Mouse (Mus musculus): ENCODE data around the gene Hipk2. TPM values are rescaled to one million over a fixed set of nuclear protein-coding genes. Genes with fewer than 3 reads are reported as not detected.

The Hipk2 gene
- total RNA-seq, 2 experiments from 2014 or later: 69.0 to 78.5 TPM

GRCm38 (mm10) chr6:38789221-38789810 lies 86.6 kb downstream of the Hipk2 start:
- no peak for DNase-seq

DNA sequence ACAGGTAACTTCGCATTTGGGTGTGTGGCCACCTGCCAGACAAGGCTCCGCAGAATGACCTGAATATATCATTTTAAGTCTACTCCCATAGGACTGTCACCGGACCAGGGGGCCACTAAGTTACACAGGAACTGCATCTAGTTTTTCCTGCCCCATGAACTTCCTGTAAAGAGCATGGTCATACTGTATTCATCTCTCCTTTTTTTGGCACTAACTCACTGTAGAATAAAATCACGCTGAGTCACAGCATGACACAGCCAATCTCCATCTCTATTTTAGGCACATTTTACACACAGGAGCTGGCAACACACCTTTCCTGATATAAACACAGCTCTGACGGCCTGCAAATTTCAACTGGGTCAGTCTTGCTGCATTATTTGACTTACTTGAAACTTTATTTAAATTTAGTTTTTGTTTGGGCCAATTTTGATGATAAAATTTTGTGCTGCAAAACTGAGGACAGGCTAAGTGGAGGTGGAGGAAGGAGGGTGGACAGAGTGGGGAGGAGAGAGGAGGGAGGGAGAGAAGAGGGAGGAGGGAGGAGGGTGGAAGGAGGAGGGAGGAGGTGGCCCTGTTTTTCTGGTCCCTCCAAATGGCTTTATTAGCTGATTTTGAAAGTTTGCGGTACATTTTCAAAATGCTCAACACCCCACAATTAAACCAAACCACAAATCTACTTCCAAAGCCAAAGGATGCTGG lies 88.0 kb downstream of the Hipk2 start:
- no peak for DNase-seq

DNA sequence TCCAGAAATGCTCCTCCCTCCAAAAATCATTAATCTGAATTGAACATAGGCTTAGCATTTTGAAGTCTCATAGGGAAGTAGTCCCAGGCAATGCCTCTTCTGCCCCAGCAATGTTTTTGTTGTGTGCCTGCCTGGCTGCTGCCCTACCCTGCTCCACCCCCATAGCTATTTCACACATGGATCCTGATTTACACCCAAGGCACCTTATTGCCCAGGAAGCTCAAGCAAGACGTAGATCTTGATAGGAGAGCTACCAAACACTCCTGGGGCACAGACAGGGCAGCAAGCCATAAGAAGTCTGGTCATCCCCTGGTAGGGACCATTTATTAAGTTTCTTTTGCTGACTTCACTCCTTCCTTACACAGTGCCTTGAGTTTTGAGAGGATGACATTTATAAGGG lies 88.8 kb downstream of the Hipk2 start:
- DNase-seq: no peak

- no peak for DNase-seq
Measured at GRCm38 (mm10) chr6:38785747-38786146, 90.2 kb downstream of the Hipk2 start.

GRCm38 (mm10) chr6:38779411-38779810 lies 96.6 kb downstream of the Hipk2 start:
- no peak for DNase-seq

GRCm38 (mm10) chr6:38778887-38779286 lies 97.1 kb downstream of the Hipk2 start:
- no peak for DNase-seq

DNA sequence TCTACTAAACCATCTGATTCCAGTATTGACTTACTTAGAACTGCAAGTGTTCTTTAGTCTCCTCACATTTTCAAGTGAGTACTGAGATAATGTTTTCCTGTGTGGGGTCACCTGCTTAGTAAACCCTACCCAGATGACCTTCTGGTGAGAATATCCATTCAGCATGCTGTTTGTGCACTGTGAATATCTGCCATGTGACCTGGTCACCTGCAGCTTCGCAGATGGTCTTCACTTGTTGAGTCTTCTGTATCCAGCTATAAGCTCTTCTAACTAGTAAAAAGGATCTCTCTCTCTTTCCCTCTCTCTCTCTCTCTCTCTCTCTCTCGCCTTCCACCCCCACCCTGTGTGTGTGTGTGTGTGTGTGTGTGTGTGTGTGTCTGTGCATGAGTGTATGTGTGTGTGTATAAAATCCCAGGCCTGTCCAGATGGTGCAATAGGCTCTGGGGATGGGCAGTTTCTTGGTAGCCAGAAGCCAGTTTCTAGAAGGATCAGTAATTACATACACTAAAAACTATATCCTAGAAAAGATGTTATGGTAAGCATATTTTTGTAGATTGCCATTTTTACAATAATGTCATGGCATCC lies 99.9 kb downstream of the Hipk2 start:
- DNase-seq: no peak

DNA sequence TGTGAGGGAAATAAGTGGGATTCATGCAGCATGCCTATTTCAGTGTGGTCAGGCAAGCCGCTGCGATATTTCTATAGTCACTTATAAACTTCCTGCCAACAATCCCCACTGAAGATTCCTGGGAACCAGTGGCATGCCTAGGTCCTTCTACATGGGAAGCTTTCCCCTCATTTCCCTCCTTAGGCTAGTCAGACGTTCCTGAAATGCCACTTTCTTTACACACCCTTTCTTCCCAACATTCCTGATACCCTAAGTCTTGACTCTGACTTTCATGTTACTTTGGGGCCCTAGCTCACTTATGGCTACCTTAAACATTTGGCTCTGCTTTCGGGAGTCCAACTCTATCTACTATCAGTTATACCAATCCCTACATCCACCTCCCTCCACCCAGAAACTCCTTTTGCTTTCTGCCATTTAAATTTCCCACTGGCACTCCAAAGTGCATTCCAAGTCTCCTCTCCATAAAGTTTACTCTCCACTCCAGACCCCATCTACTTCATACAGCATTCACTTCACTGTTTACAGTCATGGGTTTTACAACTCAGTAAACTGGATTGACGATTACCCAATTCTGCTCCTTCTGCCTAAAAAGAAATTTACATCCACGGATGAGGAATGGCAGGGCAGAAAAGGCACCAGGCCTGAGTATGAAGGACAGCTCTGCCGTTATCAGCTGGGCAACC lies 103.0 kb downstream of the Hipk2 start:
- no peak for DNase-seq

DNA sequence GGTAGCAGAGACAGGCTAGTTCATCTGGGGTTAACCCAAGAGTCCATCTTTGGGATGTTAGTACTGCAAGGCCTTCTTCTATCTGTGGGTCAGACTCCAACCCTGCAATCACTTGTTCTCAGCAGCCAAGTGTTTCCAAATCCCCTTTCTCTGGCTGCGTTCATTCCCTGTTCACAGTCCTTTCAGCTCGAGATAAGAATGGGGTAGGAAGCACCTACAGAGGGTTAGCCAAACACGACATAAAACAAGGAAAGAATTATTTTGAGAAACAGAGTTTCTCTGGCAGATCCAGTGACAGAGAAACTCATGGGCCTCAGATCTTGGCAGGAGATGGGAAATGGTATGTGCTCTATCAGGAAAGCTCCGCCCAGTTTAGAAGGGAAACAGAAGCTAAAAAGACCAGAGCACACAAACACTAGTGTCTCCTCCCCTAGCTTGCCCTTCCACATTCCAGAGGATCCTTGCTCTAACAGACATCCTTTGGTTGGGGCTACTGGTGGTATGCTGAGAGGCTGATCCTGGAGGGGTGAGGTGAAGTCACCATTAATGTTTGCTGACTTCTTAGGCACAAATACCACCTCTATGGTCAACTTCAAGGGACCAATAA lies 104.8 kb downstream of the Hipk2 start:
- DNase-seq: no peak

DNA sequence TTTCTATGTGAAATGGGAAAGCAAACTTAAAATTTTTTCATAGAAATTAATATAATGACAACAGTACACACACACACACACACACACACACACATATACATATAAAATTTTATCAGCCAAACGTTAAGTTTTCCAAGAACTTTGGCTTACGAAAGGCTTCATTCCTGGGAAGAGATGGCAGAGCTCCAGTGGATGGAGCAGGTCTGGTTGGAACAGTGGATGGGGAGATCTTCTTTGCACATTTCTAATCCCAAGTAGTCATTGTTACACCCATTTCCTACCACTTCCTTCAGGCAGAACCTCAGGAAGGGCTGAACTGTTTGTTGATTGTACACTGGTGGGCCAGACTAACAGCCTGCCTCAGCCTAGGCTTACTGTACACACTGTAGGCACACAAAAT lies 106.3 kb downstream of the Hipk2 start:
- no peak for DNase-seq

DNA sequence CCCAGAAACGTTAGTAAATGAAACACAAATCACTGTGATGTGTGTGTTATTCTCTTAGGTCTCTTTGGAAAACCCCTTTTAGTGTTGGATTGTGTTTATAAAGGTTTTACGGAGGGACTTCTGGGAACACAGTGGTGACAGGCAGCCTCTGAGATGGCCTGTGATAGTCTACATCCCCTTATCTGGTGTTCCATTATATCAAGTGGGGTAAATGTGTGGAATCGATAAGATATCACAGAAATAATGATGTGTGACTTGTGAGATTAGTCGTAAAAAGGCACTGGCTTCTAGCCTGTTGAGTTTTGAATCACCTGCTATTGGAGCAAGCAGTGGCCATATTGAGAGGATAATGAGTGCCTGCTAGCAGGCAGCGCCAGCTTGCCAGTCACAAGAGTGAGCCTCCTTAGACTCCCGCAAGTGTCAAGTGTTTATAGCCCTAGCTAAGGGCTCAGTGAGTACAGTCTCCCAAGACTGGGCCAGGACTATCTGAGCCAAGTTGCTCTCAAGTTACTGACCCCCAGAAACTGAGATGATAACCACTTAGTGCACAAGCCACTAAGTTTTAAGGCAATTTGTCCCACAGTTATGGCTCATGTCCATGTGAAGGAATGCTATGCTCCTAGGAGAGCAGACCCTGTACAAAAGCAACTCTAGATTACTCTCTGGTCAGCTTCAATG lies 113.2 kb downstream of the Hipk2 start:
- DNase-seq: peak; percentile 14

DNA sequence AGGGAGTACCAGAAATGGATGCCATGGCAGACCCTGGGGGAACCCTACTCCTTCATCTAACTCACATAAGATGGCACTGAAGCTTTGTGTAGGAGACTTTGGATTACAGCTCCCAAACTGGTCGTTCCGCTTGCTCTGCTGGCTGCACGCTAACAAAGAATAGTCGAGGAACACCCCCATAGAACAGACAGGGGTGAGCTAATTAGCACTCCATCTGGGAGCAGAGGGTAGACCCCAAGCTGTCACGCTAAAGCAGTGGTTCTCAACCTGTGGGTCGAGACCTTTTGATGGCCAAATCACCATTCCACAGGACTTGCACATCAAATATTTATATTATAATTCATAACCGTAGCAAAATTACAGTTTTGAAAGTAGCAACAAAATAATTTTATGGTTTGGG lies 114.0 kb downstream of the Hipk2 start:
- no peak for DNase-seq

DNA sequence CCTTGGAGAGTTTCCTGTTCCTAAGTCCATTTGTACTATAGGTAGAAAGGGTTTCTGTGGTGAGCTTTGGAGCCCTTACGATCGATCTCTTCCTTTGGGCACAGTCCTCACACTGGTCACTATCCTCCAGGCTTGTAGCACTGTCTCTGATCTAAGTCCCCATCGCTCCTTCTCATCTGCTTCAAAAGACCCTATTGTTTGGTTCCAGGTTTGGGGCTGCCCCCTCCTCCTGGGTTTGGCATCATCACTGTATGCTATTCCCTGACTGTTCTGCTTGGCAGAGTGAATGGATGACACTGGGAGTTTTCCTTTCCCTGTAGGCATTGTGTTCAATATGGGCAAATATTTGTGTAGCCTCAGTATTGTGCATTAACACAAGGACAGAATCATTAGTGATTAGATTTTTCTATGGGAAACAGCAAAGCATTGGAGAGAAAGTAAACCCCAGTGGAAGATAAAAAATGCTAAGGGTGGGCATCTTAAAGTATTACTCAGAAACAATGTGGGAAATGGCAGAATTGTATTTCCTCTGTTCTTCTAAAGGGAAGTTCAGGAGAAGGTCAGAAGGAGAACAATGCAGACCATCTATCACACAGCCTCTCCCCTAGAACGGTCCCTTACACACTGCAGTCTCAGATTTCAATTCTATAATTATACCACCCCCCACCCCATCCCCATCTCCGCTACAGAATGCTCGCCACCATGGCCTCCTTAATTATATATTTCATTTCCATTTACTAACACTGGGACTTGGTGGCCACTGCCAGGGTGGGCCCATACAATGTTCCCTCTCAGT lies 114.9 kb downstream of the Hipk2 start:
- DNase-seq: no peak

GRCm38 (mm10) chr6:38759922-38760620 lies 115.9 kb downstream of the Hipk2 start:
- DNase-seq: no peak

- no peak for DNase-seq
Measured at GRCm38 (mm10) chr6:38759186-38759585, 116.8 kb downstream of the Hipk2 start.

GRCm38 (mm10) chr6:38757597-38757996 lies 118.4 kb downstream of the Hipk2 start:
- DNase-seq: no peak

DNA sequence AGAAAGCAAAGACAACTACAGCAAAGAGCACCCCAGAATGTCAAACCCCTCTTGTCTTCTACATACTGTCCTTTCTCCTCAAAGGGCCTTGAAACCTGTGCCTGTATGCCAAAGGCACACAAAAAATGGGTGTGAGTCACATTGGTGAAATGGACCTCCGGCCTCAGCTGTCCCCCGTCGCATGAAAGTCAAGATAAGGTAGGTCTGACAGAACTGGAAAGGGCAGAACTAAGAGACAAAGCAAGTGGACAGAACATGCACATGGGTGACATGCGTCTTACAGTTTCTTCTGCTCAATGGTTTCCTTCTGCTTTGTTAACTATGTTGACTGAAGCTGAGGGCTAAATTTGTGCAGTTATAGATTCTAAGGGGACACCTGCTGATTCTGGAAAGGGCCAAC lies 119.0 kb downstream of the Hipk2 start:
- DNase-seq: no peak

- DNase-seq: no peak
Measured at GRCm38 (mm10) chr6:38755961-38756360, 120.0 kb downstream of the Hipk2 start.

DNA sequence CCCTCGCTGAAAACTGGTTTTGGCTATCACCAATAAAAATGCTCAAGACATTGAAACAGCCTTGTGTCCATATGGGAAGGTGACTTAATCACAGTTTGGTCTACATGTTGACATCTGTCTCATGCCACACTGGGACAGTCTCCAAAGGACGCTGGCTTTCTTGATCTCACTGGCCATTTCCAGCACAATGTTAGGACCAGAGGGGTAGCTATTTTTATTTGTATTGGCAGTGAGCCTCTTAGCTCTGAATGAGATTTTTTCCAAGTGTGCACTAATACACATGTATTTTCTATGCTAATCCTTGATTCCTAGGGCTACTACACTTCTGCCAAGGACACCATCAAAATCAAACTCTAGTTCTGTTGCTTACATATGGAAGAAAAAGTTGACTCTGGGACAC lies 120.8 kb downstream of the Hipk2 start:
- DNase-seq: no peak

- peak; percentile 42 for DNase-seq
Measured at GRCm38 (mm10) chr6:38753729-38754128, 122.2 kb downstream of the Hipk2 start.

DNA sequence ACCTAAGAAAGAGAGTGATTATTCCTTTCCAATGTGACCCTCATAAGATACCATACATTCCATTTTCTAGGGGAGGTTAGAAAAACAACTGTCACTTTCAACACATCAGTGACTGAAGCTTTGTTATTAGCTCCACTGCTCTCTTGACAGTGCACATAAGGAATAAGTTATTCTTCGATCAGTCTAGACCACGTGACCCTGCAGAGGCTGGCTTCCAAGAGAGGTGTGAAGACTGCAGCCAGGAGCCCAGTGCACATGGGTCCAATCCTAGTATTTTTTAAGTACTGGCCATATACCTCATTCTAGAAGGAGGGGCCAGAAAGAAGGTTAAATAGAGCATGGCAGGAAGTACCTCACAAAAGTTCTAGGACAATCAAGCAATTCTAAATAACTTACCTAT lies 122.9 kb downstream of the Hipk2 start:
- no peak for DNase-seq

Measured in gastrocnemius, postnatal 25 days (tissue).